16 mouse cellular contexts compared by ENCODE assay signal in genomic region chr16:7040691-7041090, GRCm38 (mm10).
DNase-seq lines count a peak whose midpoint lies in the region; ATAC-seq and TF ChIP-seq lines count a peak whose summit lies in the region.
"Had no signal": no experiment of that assay in that cellular context is flagged by ENCODE, and none has a peak within 500 bp of the region (broad histone marks: within the 10 kb centered on the region; RNA-seq: fewer than 3 reads in every experiment).

No protein-coding gene starts in this region.

- H3K4me1 ChIP-seq in kidney, embryonic 14.5 days (ENCODE audit: control insufficient read depth, insufficient read depth, low read length) = 0 out of 2 replicates have a peak, but pooled peaks cover 5% of the 10 kb centered on the region
- no peaks in the 10 kb centered on the region for H3K4me1 ChIP-seq in kidney, adult 2 months (ENCODE audit: control insufficient read depth, insufficient read depth, low read length)
- peaks cover 9% of the 10 kb centered on the region for H3K4me1 ChIP-seq in forebrain, embryonic 14.5 days (ENCODE audit: control insufficient read depth, insufficient read depth, low read length)
- H3K4me1 ChIP-seq in hindbrain, embryonic 15.5 days (replicated peaks) = peaks cover 38% of the 10 kb centered on the region

- H3K36me3 ChIP-seq in kidney, embryonic 14.5 days (ENCODE audit: control insufficient read depth, insufficient read depth, low read length) = no peaks in the 10 kb centered on the region
- H3K36me3 ChIP-seq in kidney, adult 2 months (ENCODE audit: control insufficient read depth, insufficient read depth, low read length) = no peaks in the 10 kb centered on the region
- no peaks in the 10 kb centered on the region for H3K36me3 ChIP-seq in forebrain, embryonic 14.5 days (ENCODE audit: control insufficient read depth, insufficient read depth, low read length)
- no peaks in the 10 kb centered on the region for H3K36me3 ChIP-seq in hindbrain, embryonic 15.5 days
- H3K36me3 ChIP-seq in myocyte (ENCODE audit: control insufficient read depth, insufficient read depth) = no peaks in the 10 kb centered on the region
- H3K36me3 ChIP-seq: embryonic facial prominence, embryonic 13.5 days; heart, embryonic 15.5 days had no signal

- no peak for TF ChIP-seq CTCF in kidney, adult 2 months (conservative IDR thresholded peaks at IDR 0.05; ENCODE audit: insufficient read depth, insufficient read length, low read depth, low read length)

- H3K27ac ChIP-seq in kidney, embryonic 14.5 days (ENCODE audit: low read depth, low read length) = no peak overlapping the region
- no peak overlapping the region for H3K27ac ChIP-seq in kidney, adult 2 months (ENCODE audit: insufficient read depth, low read depth, low read length)
- H3K27ac ChIP-seq in forebrain, embryonic 14.5 days (ENCODE audit: low read depth, low read length) = no peak overlapping the region
- peak overlapping the region; percentile 83 for H3K27ac ChIP-seq in hindbrain, embryonic 15.5 days (replicated peaks)
- H3K27ac ChIP-seq: embryonic facial prominence, embryonic 13.5 days; heart, embryonic 15.5 days had no signal

- H3K4me2 ChIP-seq in kidney, embryonic 14.5 days (replicated peaks; ENCODE audit: low read depth, low read length) = no peak overlapping the region; the same call in 1 of the 2 replicates
- H3K4me2 ChIP-seq in forebrain, embryonic 14.5 days (ENCODE audit: low read length) = peak overlapping the region; percentile 54
- peak overlapping the region; percentile 68 for H3K4me2 ChIP-seq in hindbrain, embryonic 15.5 days
- H3K4me2 ChIP-seq in myocyte (ENCODE audit: low read depth) = peak overlapping the region; percentile 77

- H3K9me3 ChIP-seq in kidney, embryonic 14.5 days (ENCODE audit: control insufficient read depth, low read length) = no peaks in the 10 kb centered on the region
- H3K9me3 ChIP-seq in forebrain, embryonic 14.5 days (replicated peaks; ENCODE audit: control insufficient read depth, low read length) = no peaks in the 10 kb centered on the region
- no peaks in the 10 kb centered on the region for H3K9me3 ChIP-seq in hindbrain, embryonic 15.5 days
- H3K9me3 ChIP-seq: embryonic facial prominence, embryonic 13.5 days; heart, embryonic 15.5 days had no signal

- H3ac ChIP-seq in myocyte (ENCODE audit: control insufficient read depth, insufficient read length) = no peak overlapping the region

- H3K27me3 ChIP-seq in kidney, embryonic 14.5 days (ENCODE audit: control insufficient read depth, insufficient read depth, low read length) = peaks cover 12% of the 10 kb centered on the region; the same call in 1 of the 2 replicates
- no peaks in the 10 kb centered on the region for H3K27me3 ChIP-seq in kidney, adult 2 months (replicated peaks; ENCODE audit: control insufficient read depth, insufficient read depth, low read length)
- H3K27me3 ChIP-seq in forebrain, embryonic 14.5 days (replicated peaks; ENCODE audit: control insufficient read depth, insufficient read depth, low read length) = peaks cover 13% of the 10 kb centered on the region
- H3K27me3 ChIP-seq in hindbrain, embryonic 15.5 days = no peaks in the 10 kb centered on the region
- H3K27me3 ChIP-seq in myocyte (ENCODE audit: control insufficient read depth, insufficient read depth, insufficient read length) = no peaks in the 10 kb centered on the region
- H3K27me3 ChIP-seq: CH12.LX had no signal

- no peak for TF ChIP-seq POLR2A in kidney, adult 2 months (IDR thresholded peaks at IDR 0.05; ENCODE audit: low read depth, low read length)
- TF ChIP-seq POLR2A in myocyte (IDR thresholded peaks at IDR 0.05; ENCODE audit: insufficient read length, low read depth) = peak; percentile 13

- ATAC-seq in kidney, embryonic 14.5 days (ENCODE audit: low FRiP score, low TSS enrichment) = peak; percentile 45; the same call in 1 of the 2 replicates
- ATAC-seq in forebrain, embryonic 14.5 days = no peak
- ATAC-seq in hindbrain, embryonic 15.5 days (ENCODE audit: low FRiP score, low read depth) = no peak; the same call in 1 of the 2 replicates
- ATAC-seq: liver, postnatal 0 days had no signal

- 27% methylated on average over 6 of the region's 6 CpGs for WGBS in kidney, embryonic 14.5 days
- 40% methylated on average over 6 of the region's 6 CpGs for WGBS in kidney, adult 2 months
- 27% methylated on average over 6 of the region's 6 CpGs for WGBS in forebrain, embryonic 14.5 days
- 25% methylated on average over 6 of the region's 6 CpGs for WGBS in hindbrain, embryonic 15.5 days

- no peaks in the 10 kb centered on the region for H3K79me2 ChIP-seq in myocyte (ENCODE audit: control insufficient read depth, insufficient read depth)

- H3K4me3 ChIP-seq in kidney, embryonic 14.5 days (ENCODE audit: low read length) = no peak overlapping the region
- no peak overlapping the region for H3K4me3 ChIP-seq in kidney, adult 2 months (ENCODE audit: insufficient read depth, low read depth, low read length)
- 0 out of 2 replicates have a peak overlapping the region, but pooled peaks have one; percentile 28 for H3K4me3 ChIP-seq in forebrain, embryonic 14.5 days (ENCODE audit: low read depth, low read length)
- peak overlapping the region; percentile 46 for H3K4me3 ChIP-seq in hindbrain, embryonic 15.5 days
- H3K4me3 ChIP-seq in myocyte = peak overlapping the region; percentile 37
- H3K4me3 ChIP-seq: heart, embryonic 15.5 days had no signal

- no peak for DNase-seq in kidney, adult 2 months
- DNase-seq in forebrain, embryonic 14.5 days (ENCODE audit: low spot score) = no peak
- no peak for DNase-seq in urinary bladder, adult 18-20 months (ENCODE audit: low spot score in 2 of 2)
- no peak for DNase-seq in thymus, postnatal 10 days (ENCODE audit: low spot score in 2 of 2)
- DNase-seq: adrenal gland, postnatal 10 days; cerebellum, adult 11 months; kidney, adult 9 months; liver, postnatal 0 days; right cerebral cortex, adult 18-20 months; thymus, postnatal 25 days had no signal

- no peak overlapping the region for H3K9ac ChIP-seq in kidney, embryonic 14.5 days (ENCODE audit: low read depth, low read length)
- no peak overlapping the region for H3K9ac ChIP-seq in forebrain, embryonic 14.5 days (ENCODE audit: low read length)
- H3K9ac ChIP-seq in hindbrain, embryonic 15.5 days = peak overlapping the region; percentile 58
- H3K9ac ChIP-seq: embryonic facial prominence, embryonic 13.5 days; heart, embryonic 15.5 days; liver, postnatal 0 days had no signal

TF ChIP-seq in myocyte, 11 proteins besides CTCF, POLR2A, EP300 and RAD21:
- no peak for TF ChIP-seq REST (IDR thresholded peaks at IDR 0.05; ENCODE audit: insufficient read depth, insufficient read length)
- TF ChIP-seq SRF (IDR thresholded peaks at IDR 0.05; ENCODE audit: control insufficient read depth, insufficient read length, low read depth) = no peak
- TF ChIP-seq TCF3 (IDR thresholded peaks at IDR 0.05; ENCODE audit: insufficient read length, low read depth) = no peak
- no peak for TF ChIP-seq E2F4 (IDR thresholded peaks at IDR 0.05; ENCODE audit: insufficient read depth)
- TF ChIP-seq MYOD1 (IDR thresholded peaks at IDR 0.05; ENCODE audit: control insufficient read depth in 1 of 3, insufficient read length in 2 of 3, low read depth in 2 of 3) = no peak
- no peak for TF ChIP-seq USF1 (IDR thresholded peaks at IDR 0.05; ENCODE audit: low read depth)
- no peak for TF ChIP-seq MYOG (IDR thresholded peaks at IDR 0.05; ENCODE audit: control insufficient read depth in 1 of 3, insufficient read depth in 1 of 3, insufficient read length in 2 of 3, low read depth in 2 of 3)
- TF ChIP-seq CEBPB (IDR thresholded peaks at IDR 0.05; ENCODE audit: insufficient read depth, poor library complexity, severe bottlenecking) = no peak
- TF ChIP-seq POLR2AphosphoS2 (IDR thresholded peaks at IDR 0.05; ENCODE audit: insufficient read length, low read depth) = no peak
- no peak for TF ChIP-seq TCF12 (IDR thresholded peaks at IDR 0.05; ENCODE audit: insufficient read depth, poor library complexity, severe bottlenecking)
- no peak for TF ChIP-seq MAX (IDR thresholded peaks at IDR 0.05; ENCODE audit: low read depth)

Comparison
In these comparisons a context has a peak if more than half of its experiments do, and no peak if none do; other contexts are left out.
1. H3K4me3 ChIP-seq: peak in forebrain, embryonic 14.5 days (single experiment), hindbrain, embryonic 15.5 days (single experiment) and myocyte (single experiment); none in kidney, embryonic 14.5 days (single experiment) and kidney, adult 2 months (single experiment).